Mouse (Mus musculus) myocyte (in vitro differentiated cells): ENCODE results near the gene Rabggtb. TPM values are rescaled to one million over a fixed set of nuclear protein-coding genes. Genes with fewer than 3 reads are reported as not detected.

Source experiments
- H3K27me3 ChIP-seq: one replicate; pipeline ENCODE4 v1.6.1; 2011; ENCODE audit not compliant: control insufficient read depth, insufficient read depth, insufficient read length
- H3K36me3 ChIP-seq: one replicate; pipeline ENCODE4 v1.6.1; 2011; ENCODE audit not compliant: control insufficient read depth, insufficient read depth
- H3K4me2 ChIP-seq: one replicate; pipeline ENCODE4 v1.6.1; 2011; ENCODE audit warnings: low read depth, control low read depth
- H3K4me3 ChIP-seq: one replicate; pipeline ENCODE4 v1.5.1; 2011; ENCODE audit warnings: mild to moderate bottlenecking, control low read depth, moderate library complexity
- H3K79me2 ChIP-seq: one replicate; pipeline ENCODE4 v1.6.1; 2011; ENCODE audit not compliant: control insufficient read depth, insufficient read depth
- H3ac ChIP-seq: one replicate; pipeline ENCODE4 v1.6.1; 2011; ENCODE audit not compliant: control insufficient read depth, insufficient read length
- CEBPB ChIP-seq: IDR thresholded peaks from 2 replicates; pipeline ENCODE4 v1.6.1; 2011; ENCODE audit warnings: mild to moderate bottlenecking, moderate library complexity; ENCODE audit not compliant: poor library complexity, insufficient read depth, severe bottlenecking
- E2F4 ChIP-seq: IDR thresholded peaks from one replicate; pipeline ENCODE4 v1.6.1; 2011; ENCODE audit warnings: mild to moderate bottlenecking, control low read depth, moderate library complexity; ENCODE audit not compliant: insufficient read depth
- MAX ChIP-seq: IDR thresholded peaks from one replicate; pipeline ENCODE4 v1.6.1; 2011; ENCODE audit warnings: low read depth, mild to moderate bottlenecking, control low read depth
- MYOD1 ChIP-seq, 3 experiments: IDR thresholded peaks; one replicate each; pipeline ENCODE4 v1.6.1; 2011; ENCODE audit warnings: control low read depth in 2 of 3, low read depth in 2 of 3, mild to moderate bottlenecking in 2 of 3, moderate library complexity in 1 of 3; ENCODE audit not compliant: insufficient read length in 2 of 3, control insufficient read depth in 1 of 3
- MYOG ChIP-seq, 3 experiments: IDR thresholded peaks; one replicate each; pipeline ENCODE4 v1.6.1; 2011; ENCODE audit warnings: control low read depth in 2 of 3, low read depth in 2 of 3, mild to moderate bottlenecking in 2 of 3; ENCODE audit not compliant: insufficient read length in 2 of 3, control insufficient read depth in 1 of 3, insufficient read depth in 1 of 3
- POLR2A ChIP-seq: IDR thresholded peaks from one replicate; pipeline ENCODE4 v1.6.1; 2011; ENCODE audit warnings: low read depth, mild to moderate bottlenecking, control low read depth, moderate library complexity; ENCODE audit not compliant: insufficient read length
- POLR2AphosphoS2 ChIP-seq: IDR thresholded peaks from one replicate; pipeline ENCODE4 v1.6.1; 2011; ENCODE audit warnings: low read depth, control low read depth; ENCODE audit not compliant: insufficient read length
- REST ChIP-seq: IDR thresholded peaks from one replicate; pipeline ENCODE4 v1.6.1; 2011; ENCODE audit warnings: mild to moderate bottlenecking, control low read depth, moderate library complexity; ENCODE audit not compliant: insufficient read depth, insufficient read length
- SRF ChIP-seq: IDR thresholded peaks from one replicate; pipeline ENCODE4 v1.6.1; 2011; ENCODE audit warnings: low read depth; ENCODE audit not compliant: control insufficient read depth, insufficient read length
- TCF12 ChIP-seq: IDR thresholded peaks from one replicate; pipeline ENCODE4 v1.6.1; 2011; ENCODE audit warnings: mild to moderate bottlenecking, control low read depth; ENCODE audit not compliant: poor library complexity, insufficient read depth, severe bottlenecking
- TCF3 ChIP-seq: IDR thresholded peaks from one replicate; pipeline ENCODE4 v1.6.1; 2011; ENCODE audit warnings: low read depth, control low read depth; ENCODE audit not compliant: insufficient read length
- USF1 ChIP-seq: IDR thresholded peaks from one replicate; pipeline ENCODE4 v1.6.1; 2011; ENCODE audit warnings: low read depth, mild to moderate bottlenecking, control low read depth, moderate library complexity
- polyA plus RNA-seq: library from polyadenylated mRNA; unstranded; fragments of >200 nt; fragmentation: generic; extraction: Trizol; gene quantifications from one replicate; pipeline ENCODE4 v1.2.1, GENCODE M21; 2012; ENCODE audit warnings: missing spikeins

Rabggtb gene
- polyA plus RNA-seq, 1 experiment: 70.5 TPM

GRCm38 (mm10) chr3:153943901-153944334 lies 31.1 kb upstream of the Rabggtb start:
- H3K79me2 ChIP-seq: peaks cover 13% of the 10 kb centered on the region
- peak overlapping the region; percentile 86 for H3K4me2 ChIP-seq
- H3K36me3 ChIP-seq: no peaks in the 10 kb centered on the region
- H3ac ChIP-seq: peak overlapping the region; percentile 29
- H3K27me3 ChIP-seq: no peaks in the 10 kb centered on the region
- TF ChIP-seq TCF3: no peak
- TF ChIP-seq REST: no peak
- TF ChIP-seq MYOG (IDR thresholded peaks at IDR 0.05; ENCODE audit: control insufficient read depth in 1 of 3, insufficient read depth in 1 of 3, insufficient read length in 2 of 3, low read depth in 2 of 3): no peak
- TF ChIP-seq CEBPB: no peak
- TF ChIP-seq POLR2A: no peak
- H3K4me3 ChIP-seq: peak overlapping the region; percentile 63

GRCm38 (mm10) chr3:153943003-153943640 lies 30.3 kb upstream of the Rabggtb start:
- no peak overlapping the region for H3ac ChIP-seq
- TF ChIP-seq MYOG (IDR thresholded peaks at IDR 0.05; ENCODE audit: control insufficient read depth in 1 of 3, insufficient read depth in 1 of 3, insufficient read length in 2 of 3, low read depth in 2 of 3) (no peak), REST (no peak), POLR2AphosphoS2 (no peak), MYOD1 (IDR thresholded peaks at IDR 0.05; ENCODE audit: control insufficient read depth in 1 of 3, insufficient read length in 2 of 3, low read depth in 2 of 3) (no peak), E2F4 (no peak), MAX (no peak), TCF3 (no peak), POLR2A (no peak), SRF (no peak), TCF12 (no peak), CEBPB (no peak), USF1 (no peak)
- H3K27me3 ChIP-seq: no peaks in the 10 kb centered on the region
- H3K4me2 ChIP-seq: peak overlapping the region; percentile 86
- peaks cover 13% of the 10 kb centered on the region for H3K79me2 ChIP-seq
- peak overlapping the region; percentile 63 for H3K4me3 ChIP-seq
- no peaks in the 10 kb centered on the region for H3K36me3 ChIP-seq

DNA sequence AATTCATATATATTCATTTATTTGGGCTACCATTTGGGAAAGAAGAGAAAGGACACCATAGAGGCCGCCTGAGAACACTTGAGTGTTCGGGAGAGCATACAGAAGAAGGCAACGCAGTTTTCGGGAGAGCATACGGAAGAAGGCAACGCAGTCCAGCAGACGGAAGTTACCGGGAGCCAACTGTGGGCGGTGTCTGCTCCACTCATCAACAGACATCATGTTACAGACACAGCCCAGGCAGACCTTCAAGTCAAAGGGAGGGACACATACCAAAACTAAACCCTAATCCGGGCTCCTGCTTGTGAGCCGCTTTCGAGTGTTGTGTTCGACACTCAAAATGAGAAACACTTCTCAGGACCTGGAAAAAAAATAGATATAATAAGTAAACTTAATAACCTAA lies 28.8 kb upstream of the Rabggtb start:
- H3K4me2 ChIP-seq: no peak overlapping the region
- peaks cover 13% of the 10 kb centered on the region for H3K79me2 ChIP-seq
- H3K4me3 ChIP-seq: no peak overlapping the region
- H3K27me3 ChIP-seq: no peaks in the 10 kb centered on the region
- no peak overlapping the region for H3ac ChIP-seq
- H3K36me3 ChIP-seq: no peaks in the 10 kb centered on the region
- TF ChIP-seq MYOD1 (IDR thresholded peaks at IDR 0.05; ENCODE audit: control insufficient read depth in 1 of 3, insufficient read length in 2 of 3, low read depth in 2 of 3): no peak
- no peak for TF ChIP-seq TCF12
- TF ChIP-seq REST: no peak
- TF ChIP-seq TCF3: no peak
- TF ChIP-seq MAX: no peak
- no peak for TF ChIP-seq POLR2A
- TF ChIP-seq CEBPB: no peak
- TF ChIP-seq USF1: no peak
- TF ChIP-seq POLR2AphosphoS2: no peak
- no peak for TF ChIP-seq SRF
- no peak for TF ChIP-seq MYOG (IDR thresholded peaks at IDR 0.05; ENCODE audit: control insufficient read depth in 1 of 3, insufficient read depth in 1 of 3, insufficient read length in 2 of 3, low read depth in 2 of 3)
- TF ChIP-seq E2F4: no peak

GRCm38 (mm10) chr3:153940486-153940885 lies 27.7 kb upstream of the Rabggtb start:
- Histone ChIP-seq H3K4me3 (no peak overlapping the region), H3K36me3 (peaks cover 4% of the 10 kb centered on the region), H3K27me3 (no peaks in the 10 kb centered on the region), H3ac (no peak overlapping the region), H3K4me2 (no peak overlapping the region), H3K79me2 (peaks cover 13% of the 10 kb centered on the region)
- TF ChIP-seq POLR2AphosphoS2: no peak
- TF ChIP-seq TCF3: no peak
- TF ChIP-seq MYOD1 (IDR thresholded peaks at IDR 0.05; ENCODE audit: control insufficient read depth in 1 of 3, insufficient read length in 2 of 3, low read depth in 2 of 3): no peak
- TF ChIP-seq USF1: no peak
- no peak for TF ChIP-seq MYOG (IDR thresholded peaks at IDR 0.05; ENCODE audit: control insufficient read depth in 1 of 3, insufficient read depth in 1 of 3, insufficient read length in 2 of 3, low read depth in 2 of 3)
- TF ChIP-seq CEBPB: no peak
- TF ChIP-seq MAX: no peak
- no peak for TF ChIP-seq POLR2A
- no peak for TF ChIP-seq SRF

DNA sequence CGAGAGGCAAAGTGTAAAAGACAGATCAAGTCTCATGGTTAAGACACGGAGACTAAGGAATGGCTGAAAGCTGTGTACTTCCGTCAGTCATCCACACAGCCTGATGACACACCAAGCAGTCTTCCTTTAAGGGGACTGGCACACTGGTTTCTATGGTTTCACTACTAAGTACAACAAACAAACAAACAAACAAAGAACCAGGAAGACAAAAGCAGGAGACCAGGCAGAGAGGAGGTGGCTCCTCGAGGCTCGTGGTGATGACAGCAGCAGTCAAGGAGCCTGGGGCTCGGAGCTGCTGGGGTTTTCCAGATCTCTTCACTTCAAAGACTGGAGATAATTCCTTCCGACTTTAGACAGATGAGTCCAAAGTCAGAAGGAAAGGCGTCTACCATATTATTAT lies 27.2 kb upstream of the Rabggtb start:
- no peaks in the 10 kb centered on the region for H3K27me3 ChIP-seq
- peaks cover 4% of the 10 kb centered on the region for H3K36me3 ChIP-seq
- peaks cover 13% of the 10 kb centered on the region for H3K79me2 ChIP-seq
- no peak overlapping the region for H3K4me2 ChIP-seq
- TF ChIP-seq MYOD1 (IDR thresholded peaks at IDR 0.05; ENCODE audit: control insufficient read depth in 1 of 3, insufficient read length in 2 of 3, low read depth in 2 of 3) (no peak), POLR2AphosphoS2 (no peak)
- no peak overlapping the region for H3ac ChIP-seq
- H3K4me3 ChIP-seq: no peak overlapping the region
